Mouse (Mus musculus): Measurements from ENCODE around the gene Plppr2. TPM values are rescaled to one million over a fixed set of nuclear protein-coding genes. Genes with fewer than 3 reads are reported as not detected.

Plppr2 gene
- polyA plus RNA-seq, 1 experiment from 2014 or later, result 8.5 TPM

- Histone ChIP-seq H3K9ac (replicated peaks; ENCODE audit: low read depth, low read length) (peak overlapping the region; percentile 49; the same call in 1 of the 2 replicates), H3K4me3 (ENCODE audit: low read depth, low read length) (peak overlapping the region; percentile 40; the same call in 1 of the 2 replicates), H3K4me1 (ENCODE audit: control insufficient read depth, insufficient read depth, low read length) (peaks cover 15% of the 10 kb centered on the region; the same call in 1 of the 2 replicates), H3K4me2 (replicated peaks; ENCODE audit: low read depth, low read length) (peak overlapping the region; percentile 53), H3K9me3 (ENCODE audit: control insufficient read depth, low read depth, low read length) (no peaks in the 10 kb centered on the region), H3K36me3 (ENCODE audit: control insufficient read depth, insufficient read depth, low read length) (no peaks in the 10 kb centered on the region), H3K27ac (ENCODE audit: low read length) (no peak overlapping the region), H3K27me3 (ENCODE audit: control insufficient read depth, insufficient read depth, low read length) (no peaks in the 10 kb centered on the region)
- no peak for ATAC-seq (ENCODE audit: insufficient number of reproducible peaks, insufficient read depth, low FRiP score, low read depth)
- WGBS, result 74% methylated on average over 6 of the region's 6 CpGs
Measured at GRCm38 (mm10) chr9:21926155-21926554, 10.7 kb upstream of the Plppr2 start.

- Histone ChIP-seq H3K4me2 (replicated peaks; ENCODE audit: low read depth, low read length) (peak overlapping the region; percentile 53), H3K4me3 (ENCODE audit: low read depth, low read length) (peak overlapping the region; percentile 40), H3K27me3 (ENCODE audit: control insufficient read depth, insufficient read depth, low read length) (no peaks in the 10 kb centered on the region), H3K36me3 (ENCODE audit: control insufficient read depth, insufficient read depth, low read length) (no peaks in the 10 kb centered on the region), H3K9me3 (ENCODE audit: control insufficient read depth, low read depth, low read length) (no peaks in the 10 kb centered on the region), H3K27ac (ENCODE audit: low read length) (peak overlapping the region; percentile 29; the same call in 1 of the 2 replicates), H3K4me1 (ENCODE audit: control insufficient read depth, insufficient read depth, low read length) (peaks cover 15% of the 10 kb centered on the region; the same call in 1 of the 2 replicates), H3K9ac (replicated peaks; ENCODE audit: low read depth, low read length) (peak overlapping the region; percentile 49)
- 4% methylated on average over 6 of the region's 6 CpGs for WGBS
- no peak for ATAC-seq (ENCODE audit: insufficient number of reproducible peaks, insufficient read depth, low FRiP score, low read depth)
Measured at GRCm38 (mm10) chr9:21926784-21927183, 10.0 kb upstream of the Plppr2 start.

GRCm38 (mm10) chr9:21927208-21927753 is 9.6 kb upstream of the Plppr2 start, which contains the start of the genes Ccdc159 and Tmem205:
Ccdc159 (plus strand) TSS chr9:21927471.
Tmem205 (minus strand) TSS chr9:21927556.
- Histone ChIP-seq H3K27me3 (ENCODE audit: control insufficient read depth, insufficient read depth, low read length) (no peaks in the 10 kb centered on the region), H3K4me2 (replicated peaks; ENCODE audit: low read depth, low read length) (peak within 1 kb of the TSS; percentile 53), H3K36me3 (ENCODE audit: control insufficient read depth, insufficient read depth, low read length) (no peaks in the 10 kb centered on the region), H3K4me3 (ENCODE audit: low read depth, low read length) (peak within 1 kb of the TSS; percentile 40), H3K27ac (ENCODE audit: low read length) (peak within 1 kb of the TSS; percentile 29; the same call in 1 of the 2 replicates), H3K4me1 (ENCODE audit: control insufficient read depth, insufficient read depth, low read length) (peaks cover 15% of the 10 kb centered on the region; the same call in 1 of the 2 replicates), H3K9me3 (ENCODE audit: control insufficient read depth, low read depth, low read length) (no peaks in the 10 kb centered on the region), H3K9ac (replicated peaks; ENCODE audit: low read depth, low read length) (peak within 1 kb of the TSS; percentile 49)
- ATAC-seq (ENCODE audit: insufficient number of reproducible peaks, insufficient read depth, low FRiP score, low read depth), result peak; percentile 95
- under 1% methylated on average over 28 of the region's 28 CpGs for WGBS

GRCm38 (mm10) chr9:21929208-21929607 is 7.6 kb upstream of the Plppr2 start:
- no peaks in the 10 kb centered on the region for H3K9me3 ChIP-seq (ENCODE audit: control insufficient read depth, low read depth, low read length)
- no peak overlapping the region for H3K27ac ChIP-seq (ENCODE audit: low read length)
- no peaks in the 10 kb centered on the region for H3K36me3 ChIP-seq (ENCODE audit: control insufficient read depth, insufficient read depth, low read length)
- no peak for ATAC-seq (ENCODE audit: insufficient number of reproducible peaks, insufficient read depth, low FRiP score, low read depth)
- 78% methylated on average over 3 of the region's 3 CpGs for WGBS
- H3K27me3 ChIP-seq (ENCODE audit: control insufficient read depth, insufficient read depth, low read length), result no peaks in the 10 kb centered on the region
- H3K4me2 ChIP-seq (replicated peaks; ENCODE audit: low read depth, low read length), result no peak overlapping the region
- no peak overlapping the region for H3K4me3 ChIP-seq (ENCODE audit: low read depth, low read length)
- no peak overlapping the region for H3K9ac ChIP-seq (replicated peaks; ENCODE audit: low read depth, low read length)
- H3K4me1 ChIP-seq (ENCODE audit: control insufficient read depth, insufficient read depth, low read length), result peaks cover 8% of the 10 kb centered on the region; the same call in 1 of the 2 replicates

- Histone ChIP-seq H3K9ac (replicated peaks; ENCODE audit: low read depth, low read length) (no peak overlapping the region), H3K27me3 (ENCODE audit: control insufficient read depth, insufficient read depth, low read length) (no peaks in the 10 kb centered on the region), H3K36me3 (ENCODE audit: control insufficient read depth, insufficient read depth, low read length) (no peaks in the 10 kb centered on the region), H3K4me2 (replicated peaks; ENCODE audit: low read depth, low read length) (no peak overlapping the region), H3K4me3 (ENCODE audit: low read depth, low read length) (no peak overlapping the region), H3K4me1 (ENCODE audit: control insufficient read depth, insufficient read depth, low read length) (no peaks in the 10 kb centered on the region), H3K9me3 (ENCODE audit: control insufficient read depth, low read depth, low read length) (no peaks in the 10 kb centered on the region), H3K27ac (ENCODE audit: low read length) (no peak overlapping the region)
- WGBS, result 59% methylated on average over 2 of the region's 2 CpGs
- no peak for ATAC-seq (ENCODE audit: insufficient number of reproducible peaks, insufficient read depth, low FRiP score, low read depth)
Measured at GRCm38 (mm10) chr9:21932006-21932405, 4.8 kb upstream of the Plppr2 start.

GRCm38 (mm10) chr9:21932445-21933137 is 4.2 kb upstream of the Plppr2 start:
- H3K27ac ChIP-seq (ENCODE audit: low read length), result no peak overlapping the region
- no peak overlapping the region for H3K9ac ChIP-seq (replicated peaks; ENCODE audit: low read depth, low read length)
- no peak for ATAC-seq (ENCODE audit: insufficient number of reproducible peaks, insufficient read depth, low FRiP score, low read depth)
- no peaks in the 10 kb centered on the region for H3K9me3 ChIP-seq (ENCODE audit: control insufficient read depth, low read depth, low read length)
- 49% methylated on average over 12 of the region's 12 CpGs for WGBS
- no peaks in the 10 kb centered on the region for H3K27me3 ChIP-seq (ENCODE audit: control insufficient read depth, insufficient read depth, low read length)
- no peak overlapping the region for H3K4me2 ChIP-seq (replicated peaks; ENCODE audit: low read depth, low read length)
- no peak overlapping the region for H3K4me3 ChIP-seq (ENCODE audit: low read depth, low read length)
- no peaks in the 10 kb centered on the region for H3K36me3 ChIP-seq (ENCODE audit: control insufficient read depth, insufficient read depth, low read length)
- no peaks in the 10 kb centered on the region for H3K4me1 ChIP-seq (ENCODE audit: control insufficient read depth, insufficient read depth, low read length)

GRCm38 (mm10) chr9:21934021-21934420 is 2.8 kb upstream of the Plppr2 start:
- Histone ChIP-seq H3K4me2 (replicated peaks; ENCODE audit: low read depth, low read length) (no peak overlapping the region), H3K36me3 (ENCODE audit: control insufficient read depth, insufficient read depth, low read length) (no peaks in the 10 kb centered on the region), H3K4me3 (ENCODE audit: low read depth, low read length) (no peak overlapping the region), H3K4me1 (ENCODE audit: control insufficient read depth, insufficient read depth, low read length) (no peaks in the 10 kb centered on the region), H3K9me3 (ENCODE audit: control insufficient read depth, low read depth, low read length) (no peaks in the 10 kb centered on the region), H3K9ac (replicated peaks; ENCODE audit: low read depth, low read length) (no peak overlapping the region), H3K27me3 (ENCODE audit: control insufficient read depth, insufficient read depth, low read length) (no peaks in the 10 kb centered on the region), H3K27ac (ENCODE audit: low read length) (no peak overlapping the region)
- 87% methylated on average over 12 of the region's 12 CpGs for WGBS
- no peak for ATAC-seq (ENCODE audit: insufficient number of reproducible peaks, insufficient read depth, low FRiP score, low read depth)

GRCm38 (mm10) chr9:21935466-21936131 is 1.2 kb upstream of the Plppr2 start:
- WGBS, result 85% methylated on average over 7 of the region's 7 CpGs
- no peaks in the 10 kb centered on the region for H3K4me1 ChIP-seq (ENCODE audit: control insufficient read depth, insufficient read depth, low read length)
- no peak for ATAC-seq (ENCODE audit: insufficient number of reproducible peaks, insufficient read depth, low FRiP score, low read depth)

More at GRCm38 (mm10) chr9:21935466-21936131, 1.2 kb upstream of the Plppr2 start:
- H3K4me3 ChIP-seq (ENCODE audit: low read depth, low read length), result no peak overlapping the region
- H3K9me3 ChIP-seq (ENCODE audit: control insufficient read depth, low read depth, low read length), result no peaks in the 10 kb centered on the region
- H3K36me3 ChIP-seq (ENCODE audit: control insufficient read depth, insufficient read depth, low read length), result no peaks in the 10 kb centered on the region
- H3K4me2 ChIP-seq (replicated peaks; ENCODE audit: low read depth, low read length), result no peak overlapping the region
- no peak overlapping the region for H3K9ac ChIP-seq (replicated peaks; ENCODE audit: low read depth, low read length)
- H3K27ac ChIP-seq (ENCODE audit: low read length), result no peak overlapping the region
- no peaks in the 10 kb centered on the region for H3K27me3 ChIP-seq (ENCODE audit: control insufficient read depth, insufficient read depth, low read length)

Measured in stomach, embryonic 14.5 days (tissue).